Mouse (Mus musculus) erythroblast, embryonic 14.5 days (primary cell): ENCODE data around the gene Zfp385b.

Experiments
- GATA1 ChIP-seq: IDR thresholded peaks from 2 replicates; pipeline ENCODE4 v1.6.1; 2012; ENCODE audit warnings: low read length, inconsistent platforms, mixed read lengths
- TAL1 ChIP-seq: IDR thresholded peaks from 3 replicates; pipeline ENCODE4 v1.6.1; 2012; ENCODE audit warnings: low read length, inconsistent platforms, mixed read lengths

DNA sequence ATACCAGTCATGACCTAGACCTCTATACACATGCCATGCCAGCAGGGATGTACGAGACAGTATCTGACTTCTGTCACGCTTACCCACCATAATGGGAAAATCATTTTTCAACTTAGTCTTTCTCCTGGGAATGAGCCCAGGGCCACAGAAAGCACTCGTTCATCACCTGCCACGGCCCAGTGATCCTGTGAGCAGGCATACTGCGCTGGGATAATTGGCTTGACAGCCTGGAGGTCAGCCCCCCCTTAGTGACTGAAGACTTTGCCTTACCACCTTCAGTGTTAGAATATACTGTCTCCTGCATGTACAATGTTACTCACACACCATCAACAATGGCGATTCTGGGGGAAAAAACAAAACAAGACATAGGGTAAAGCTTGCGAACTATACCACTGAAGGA, 263.5 kb downstream of the Zfp385b start:
- TF ChIP-seq GATA1 (no peak), TAL1 (no peak)
